Mouse (Mus musculus) macrophage (primary cell): ENCODE data around the gene Nkx6-1. TPM values are rescaled to one million over a fixed set of nuclear protein-coding genes. Genes with fewer than 3 reads are reported as not detected.

Experiments used
- H3K27ac ChIP-seq: fragments of 350-480 bp; formaldehyde crosslinking; 2 replicates; pipeline ENCODE4 v1.9.0; 2021
- H3K36me3 ChIP-seq: fragments of 350-480 bp; formaldehyde crosslinking; 2 replicates; pipeline ENCODE4 v1.9.0; 2021; ENCODE audit errors: inconsistent target
- H3K4me3 ChIP-seq: fragments of 350-480 bp; formaldehyde crosslinking; 2 replicates; pipeline ENCODE4 v1.9.0; 2021; ENCODE audit errors: inconsistent target
- H3K79me2 ChIP-seq: fragments of 350-480 bp; formaldehyde crosslinking; 2 replicates; pipeline ENCODE4 v1.9.0; 2021; ENCODE audit errors: inconsistent target
- WGBS: methylation state at CpG from one replicate; pipeline ENCODE4 v1.1.7; 2026; ENCODE audit warnings: inconsistent platforms; ENCODE audit not compliant: missing documents; 5-methylcytosine and 5-hydroxymethylcytosine counted together
- polyA plus RNA-seq: library from polyadenylated mRNA; stranded (reverse); fragments of 250-400 nt; gene quantifications from 3 replicates; pipeline ENCODE4 v1.2.4, GENCODE M21; 2018; ENCODE audit warnings: inconsistent platforms

The Nkx6-1 gene
- polyA plus RNA-seq, 1 experiment from 2014 or later = not detected

DNA sequence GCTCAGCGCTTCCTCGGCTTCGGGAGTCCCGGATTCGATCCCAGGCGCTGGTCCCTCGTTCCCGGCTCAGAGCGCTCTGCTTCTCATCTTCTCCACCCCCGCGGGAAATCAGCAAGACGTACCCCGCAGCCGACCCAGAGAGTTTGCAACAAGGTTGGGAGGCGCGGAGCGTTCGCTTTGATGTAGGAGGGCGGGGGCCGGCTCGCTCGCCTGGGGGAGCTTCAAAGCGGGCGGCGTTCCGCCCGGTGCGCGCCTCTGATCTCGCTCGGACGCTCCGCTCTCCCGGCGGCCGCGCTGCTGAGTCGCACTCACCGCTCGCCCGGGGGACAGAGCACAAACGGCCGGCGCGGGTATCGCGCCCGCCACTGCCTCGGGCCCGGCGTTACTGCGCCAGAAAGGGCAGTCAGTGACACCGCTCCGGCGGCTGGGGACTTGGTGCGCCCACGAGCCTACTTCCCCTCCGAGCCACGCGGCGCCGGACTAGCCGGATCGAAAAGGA lies 324 bp downstream of the Nkx6-1 start:
- WGBS = 2% methylated on average over 63 of the region's 64 CpGs
- Histone ChIP-seq H3K79me2 (no peaks in the 10 kb centered on the region), H3K4me3 (no peak overlapping the region), H3K36me3 (no peaks in the 10 kb centered on the region), H3K27ac (no peak overlapping the region)

DNA sequence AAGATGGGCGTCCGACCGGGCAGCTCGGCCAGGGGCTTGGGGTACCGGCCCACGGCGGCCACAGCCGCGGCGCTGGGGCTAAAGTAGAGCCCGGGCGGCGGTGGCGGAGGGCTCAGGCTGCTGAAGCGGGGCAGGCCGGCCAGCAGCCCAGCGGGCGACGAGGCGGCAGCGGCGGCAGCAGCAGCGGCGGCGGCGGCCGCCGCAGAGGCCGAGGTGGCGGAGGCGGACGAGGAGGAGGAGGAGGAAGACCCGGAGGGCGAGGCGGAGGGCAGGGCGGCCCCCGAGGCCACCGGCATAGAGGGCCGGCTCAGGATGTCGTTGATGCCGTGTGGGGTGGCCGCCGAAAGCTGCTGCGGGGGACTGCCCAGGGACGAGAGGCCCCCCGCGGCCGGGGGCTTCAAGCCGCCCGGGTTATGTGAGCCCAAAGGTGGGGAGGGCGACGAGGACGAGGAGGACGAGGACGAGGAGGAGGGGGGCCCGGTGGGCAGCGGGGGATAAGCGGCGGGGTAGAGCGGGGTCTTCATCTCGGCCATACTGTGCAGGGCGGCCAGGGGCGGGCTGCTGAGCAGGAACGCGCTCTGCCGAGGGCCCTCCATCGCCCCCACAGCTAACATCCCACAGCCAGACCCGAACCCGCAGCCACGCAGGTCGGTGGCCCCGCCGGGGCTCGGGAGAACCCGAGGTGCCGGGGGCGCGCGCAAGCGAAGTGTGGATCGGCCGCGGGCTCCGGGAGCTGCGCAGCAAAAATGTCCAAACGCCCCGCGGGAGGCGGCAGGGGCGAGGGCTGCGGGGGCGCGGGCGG lies 974 bp downstream of the Nkx6-1 start:
- no peak overlapping the region for H3K4me3 ChIP-seq
- 3% methylated on average over 93 of the region's 94 CpGs for WGBS
- H3K27ac ChIP-seq = no peak overlapping the region
- no peaks in the 10 kb centered on the region for H3K79me2 ChIP-seq
- H3K36me3 ChIP-seq = no peaks in the 10 kb centered on the region

DNA sequence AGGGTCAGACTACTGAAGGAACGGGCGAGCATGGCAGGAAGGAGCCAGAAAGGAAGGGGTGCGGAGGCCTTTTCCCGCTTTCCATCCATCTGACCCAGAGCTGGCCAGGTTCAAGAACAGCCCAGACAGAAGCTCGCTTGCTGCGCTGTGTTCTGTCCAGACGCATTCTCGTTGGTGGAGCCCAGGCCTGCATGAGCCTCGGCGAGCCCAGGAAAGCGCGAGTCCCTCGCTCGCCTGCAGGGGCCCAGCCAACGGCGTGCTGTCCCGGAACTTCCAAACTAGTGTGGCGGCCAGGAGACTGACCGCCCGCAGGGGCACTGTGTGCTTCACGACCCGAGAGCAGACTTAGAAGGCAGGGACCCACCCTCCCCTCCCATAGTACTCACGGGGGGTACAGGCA lies 1.6 kb downstream of the Nkx6-1 start:
- WGBS = 4% methylated on average over 23 of the region's 23 CpGs
- Histone ChIP-seq H3K27ac (no peak overlapping the region), H3K36me3 (no peaks in the 10 kb centered on the region), H3K79me2 (no peaks in the 10 kb centered on the region), H3K4me3 (no peak overlapping the region)

DNA sequence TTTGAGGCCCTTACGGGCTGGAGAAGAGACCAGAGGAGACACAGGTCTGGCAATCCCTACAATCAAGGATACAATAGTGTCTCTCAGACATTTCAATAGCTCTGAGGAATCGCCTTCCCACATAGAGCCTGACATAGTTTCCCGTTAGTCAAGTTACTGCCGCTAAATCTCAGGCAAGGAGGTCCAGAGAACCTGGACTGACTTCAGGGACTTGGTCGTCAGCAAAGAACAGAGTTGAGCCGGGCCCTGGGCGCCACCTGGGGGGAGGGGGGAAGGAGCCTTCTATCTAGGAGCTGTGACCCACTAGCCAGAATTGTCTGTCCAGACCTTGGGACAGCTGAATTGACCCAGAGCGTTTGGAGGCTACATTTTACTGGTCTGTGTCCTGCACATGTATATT lies 2.3 kb downstream of the Nkx6-1 start:
- H3K27ac ChIP-seq = no peak overlapping the region
- WGBS = 10% methylated on average over 8 of the region's 8 CpGs
- no peak overlapping the region for H3K4me3 ChIP-seq
- H3K36me3 ChIP-seq = no peaks in the 10 kb centered on the region
- H3K79me2 ChIP-seq = no peaks in the 10 kb centered on the region

DNA sequence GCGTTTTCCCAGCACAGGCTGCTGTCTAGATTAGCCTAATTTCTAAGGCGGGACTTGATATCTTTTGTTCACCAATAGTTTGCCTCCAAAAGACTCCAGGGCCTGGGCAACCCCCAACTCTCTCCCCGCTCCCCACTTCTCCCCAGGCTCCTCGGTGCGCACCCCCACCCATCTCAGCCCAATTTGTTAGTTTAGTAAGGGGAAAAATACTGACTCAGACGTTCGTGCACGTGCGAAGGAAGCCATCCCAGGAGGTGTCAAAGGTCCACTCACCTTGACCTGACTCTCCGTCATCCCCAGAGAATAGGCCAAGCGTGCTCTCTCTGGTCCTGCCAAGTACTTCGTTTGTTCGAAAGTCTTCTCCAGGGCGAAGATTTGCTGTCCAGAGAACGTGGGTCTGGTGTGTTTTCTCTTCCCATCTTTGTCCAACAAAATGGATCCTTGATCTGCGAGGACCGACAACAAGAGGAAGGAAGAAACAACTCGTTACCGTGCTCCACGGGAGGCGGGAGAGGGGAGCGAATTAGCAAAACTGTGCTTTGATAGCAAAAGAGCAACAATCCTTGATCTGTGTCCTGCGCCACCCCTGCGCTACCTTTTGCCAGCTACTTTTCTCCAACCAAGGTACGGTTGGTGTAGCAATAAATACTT lies 3.1 kb downstream of the Nkx6-1 start:
- 14% methylated on average over 25 of the region's 25 CpGs for WGBS
- Histone ChIP-seq H3K27ac (no peak overlapping the region), H3K4me3 (no peak overlapping the region), H3K79me2 (no peaks in the 10 kb centered on the region), H3K36me3 (no peaks in the 10 kb centered on the region)

DNA sequence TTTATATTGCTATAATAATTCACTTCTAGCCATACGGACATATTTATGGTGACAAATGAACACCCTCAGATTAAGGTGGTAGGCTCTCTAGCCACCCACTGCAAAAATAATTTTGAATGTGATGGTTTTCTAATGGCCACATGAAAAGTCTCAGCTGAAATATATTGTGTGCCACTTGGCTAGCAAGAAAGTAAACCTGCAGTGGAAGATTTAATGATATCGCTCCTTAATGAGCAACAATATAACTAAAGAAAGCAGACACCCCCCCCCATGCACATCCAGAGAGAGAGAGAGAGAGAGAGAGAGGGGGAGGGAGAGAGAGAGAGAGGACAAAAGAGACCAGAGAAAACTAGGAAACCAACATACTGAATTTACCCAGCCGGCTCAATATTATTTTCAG lies 4.1 kb downstream of the Nkx6-1 start:
- Histone ChIP-seq H3K27ac (no peak overlapping the region), H3K79me2 (no peaks in the 10 kb centered on the region), H3K36me3 (no peaks in the 10 kb centered on the region), H3K4me3 (no peak overlapping the region)
- 13% methylated on average over 3 of the region's 3 CpGs for WGBS

DNA sequence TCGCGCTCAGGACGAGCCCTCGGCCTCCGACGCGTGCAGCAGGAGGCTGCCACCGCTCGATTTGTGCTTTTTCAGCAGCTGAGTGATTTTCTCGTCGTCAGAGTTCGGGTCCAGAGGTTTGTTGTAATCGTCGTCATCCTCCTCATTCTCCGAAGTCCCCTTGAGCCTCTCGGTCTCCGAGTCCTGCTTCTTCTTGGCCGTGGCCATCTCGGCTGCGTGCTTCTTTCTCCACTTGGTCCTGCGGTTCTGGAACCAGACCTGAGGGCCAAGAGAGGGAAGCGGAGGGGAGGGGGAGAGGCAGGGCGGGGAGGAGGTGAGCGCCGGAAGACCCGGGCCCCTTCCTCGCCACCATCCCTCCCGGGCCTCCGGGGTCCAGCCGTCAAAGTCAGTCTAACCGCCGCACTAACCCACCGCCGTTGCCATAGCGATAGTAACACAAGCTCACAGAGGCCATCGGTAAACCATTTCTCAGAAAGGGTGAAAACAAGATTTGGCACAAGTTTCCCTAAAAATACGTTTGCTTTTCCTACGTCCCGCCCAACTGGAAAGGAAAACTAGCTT lies 5.3 kb downstream of the Nkx6-1 start:
- Histone ChIP-seq H3K27ac (no peak overlapping the region), H3K79me2 (no peaks in the 10 kb centered on the region), H3K36me3 (no peaks in the 10 kb centered on the region), H3K4me3 (no peak overlapping the region)
- WGBS = 2% methylated on average over 36 of the region's 39 CpGs

DNA sequence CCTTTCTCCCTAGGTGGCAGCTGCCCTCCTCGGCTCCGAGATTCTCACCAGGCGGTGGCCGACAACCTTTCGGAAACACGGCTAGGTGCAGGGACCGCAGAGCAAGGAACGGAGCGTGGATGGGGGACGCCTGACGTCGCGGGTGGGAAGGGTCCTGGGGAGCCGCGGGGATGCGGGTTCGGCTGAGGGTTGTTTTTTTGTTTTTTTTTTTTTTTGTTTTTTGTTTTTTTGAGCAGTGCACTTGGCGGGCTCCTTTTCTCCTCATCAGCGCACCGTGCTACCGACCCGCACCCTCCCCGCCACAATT lies 5.9 kb downstream of the Nkx6-1 start:
- WGBS = 11% methylated on average over 23 of the region's 23 CpGs
- Histone ChIP-seq H3K79me2 (no peaks in the 10 kb centered on the region), H3K27ac (no peak overlapping the region), H3K36me3 (no peaks in the 10 kb centered on the region), H3K4me3 (no peak overlapping the region)

DNA sequence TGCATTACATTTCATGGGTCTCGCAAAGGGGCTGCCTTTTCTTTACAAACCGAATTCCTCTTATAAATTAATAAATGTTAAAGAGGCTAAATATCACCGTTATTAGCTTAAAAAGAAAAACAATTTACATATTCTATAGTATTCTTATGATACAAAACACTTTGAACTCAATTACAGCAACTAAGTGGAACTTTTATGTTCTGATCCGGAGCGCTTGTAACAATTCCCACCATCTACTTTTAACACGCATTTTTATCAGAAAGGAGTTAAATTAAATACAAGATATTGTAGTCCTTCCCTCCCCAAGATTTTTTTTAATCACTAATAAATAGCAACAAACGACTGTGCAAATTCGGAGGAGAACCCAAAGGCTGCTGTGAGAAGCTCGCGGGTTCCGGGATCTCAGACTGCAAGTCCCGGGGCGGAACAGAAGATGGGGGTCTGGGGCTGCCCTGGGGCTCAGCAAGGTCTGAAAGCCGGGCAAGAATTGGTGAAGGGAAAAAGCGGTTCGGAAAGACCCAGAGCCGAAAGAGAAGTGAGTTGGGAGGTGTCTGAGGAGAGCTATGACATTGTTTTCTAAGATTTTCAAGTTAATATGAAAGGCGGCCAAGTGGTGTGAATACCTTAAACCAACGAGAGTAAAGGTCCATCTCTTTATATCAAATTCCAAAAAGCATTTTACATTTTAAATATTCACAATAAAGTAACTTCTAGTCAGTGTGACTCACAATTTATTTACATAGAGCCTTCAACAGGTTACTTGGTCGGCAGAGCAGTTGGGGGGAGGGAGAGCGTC lies 6.4 kb downstream of the Nkx6-1 start:
- no peaks in the 10 kb centered on the region for H3K79me2 ChIP-seq
- no peak overlapping the region for H3K27ac ChIP-seq
- no peaks in the 10 kb centered on the region for H3K36me3 ChIP-seq
- 10% methylated on average over 21 of the region's 21 CpGs for WGBS
- no peak overlapping the region for H3K4me3 ChIP-seq

DNA sequence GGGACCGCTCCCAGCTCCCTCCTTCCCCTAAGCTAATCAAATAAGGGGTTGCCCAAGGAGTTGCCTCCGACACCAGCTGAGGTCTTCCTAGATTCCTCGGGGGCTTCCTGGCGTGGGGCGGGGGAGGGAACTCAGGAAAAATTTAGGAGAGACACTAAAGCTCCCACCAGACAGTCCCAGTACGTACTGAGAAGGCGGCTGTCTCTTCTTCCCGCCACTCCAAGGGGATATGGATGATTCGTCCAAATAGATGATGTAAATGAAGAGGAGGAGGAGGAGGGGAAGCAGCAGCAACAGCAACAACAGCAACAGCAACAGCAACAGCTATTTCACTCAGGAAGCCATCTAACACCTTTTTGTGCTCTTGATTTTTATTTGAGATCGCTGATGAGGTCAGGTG lies 7.1 kb downstream of the Nkx6-1 start:
- Histone ChIP-seq H3K36me3 (no peaks in the 10 kb centered on the region), H3K79me2 (no peaks in the 10 kb centered on the region), H3K4me3 (no peak overlapping the region), H3K27ac (no peak overlapping the region)
- WGBS = 15% methylated on average over 10 of the region's 10 CpGs

DNA sequence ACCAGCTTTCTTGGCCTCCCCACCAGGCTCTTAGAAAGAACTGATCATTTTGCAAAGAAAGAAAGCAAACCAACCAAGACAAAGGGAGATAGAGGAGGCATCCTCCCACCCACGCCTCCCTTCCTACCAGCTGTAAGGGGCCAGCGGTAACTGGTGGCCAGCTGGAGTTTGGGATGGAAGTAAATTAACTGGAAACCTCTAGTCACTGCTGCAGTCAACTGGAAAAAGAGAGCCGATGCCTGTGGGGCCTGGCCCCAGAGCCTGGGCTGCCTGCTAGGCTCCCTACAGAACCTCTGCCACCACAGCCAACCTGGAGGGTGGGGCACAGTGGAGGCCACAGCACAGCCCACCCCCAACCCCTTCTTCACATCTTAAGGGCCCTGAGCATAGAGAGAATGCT lies 8.7 kb downstream of the Nkx6-1 start:
- Histone ChIP-seq H3K4me3 (no peak overlapping the region), H3K36me3 (no peaks in the 10 kb centered on the region), H3K27ac (no peak overlapping the region), H3K79me2 (no peaks in the 10 kb centered on the region)
- WGBS = 37% methylated on average over 3 of the region's 3 CpGs

DNA sequence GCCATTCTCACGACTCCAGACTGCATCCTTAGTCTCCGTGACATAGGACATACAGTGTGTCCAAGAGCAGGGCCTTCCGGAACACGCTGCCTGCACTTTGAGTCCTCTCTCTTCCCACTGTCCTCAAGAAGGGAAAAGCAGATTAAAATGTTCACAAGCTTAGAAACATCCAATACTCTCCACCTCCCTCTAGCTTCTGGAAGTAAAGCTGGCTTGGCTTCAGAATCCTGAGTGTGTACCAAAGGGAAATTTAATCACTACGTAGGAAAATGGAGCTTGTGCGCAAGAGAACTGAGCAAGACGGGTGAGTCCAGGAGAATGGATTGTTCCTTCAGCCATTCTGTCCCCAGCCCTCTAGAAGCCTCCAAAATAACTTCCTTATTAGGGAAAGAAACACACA lies 9.4 kb downstream of the Nkx6-1 start:
- Histone ChIP-seq H3K27ac (no peak overlapping the region), H3K36me3 (no peaks in the 10 kb centered on the region), H3K4me3 (no peak overlapping the region), H3K79me2 (no peaks in the 10 kb centered on the region)
- WGBS = 70% methylated on average over 7 of the region's 7 CpGs

DNA sequence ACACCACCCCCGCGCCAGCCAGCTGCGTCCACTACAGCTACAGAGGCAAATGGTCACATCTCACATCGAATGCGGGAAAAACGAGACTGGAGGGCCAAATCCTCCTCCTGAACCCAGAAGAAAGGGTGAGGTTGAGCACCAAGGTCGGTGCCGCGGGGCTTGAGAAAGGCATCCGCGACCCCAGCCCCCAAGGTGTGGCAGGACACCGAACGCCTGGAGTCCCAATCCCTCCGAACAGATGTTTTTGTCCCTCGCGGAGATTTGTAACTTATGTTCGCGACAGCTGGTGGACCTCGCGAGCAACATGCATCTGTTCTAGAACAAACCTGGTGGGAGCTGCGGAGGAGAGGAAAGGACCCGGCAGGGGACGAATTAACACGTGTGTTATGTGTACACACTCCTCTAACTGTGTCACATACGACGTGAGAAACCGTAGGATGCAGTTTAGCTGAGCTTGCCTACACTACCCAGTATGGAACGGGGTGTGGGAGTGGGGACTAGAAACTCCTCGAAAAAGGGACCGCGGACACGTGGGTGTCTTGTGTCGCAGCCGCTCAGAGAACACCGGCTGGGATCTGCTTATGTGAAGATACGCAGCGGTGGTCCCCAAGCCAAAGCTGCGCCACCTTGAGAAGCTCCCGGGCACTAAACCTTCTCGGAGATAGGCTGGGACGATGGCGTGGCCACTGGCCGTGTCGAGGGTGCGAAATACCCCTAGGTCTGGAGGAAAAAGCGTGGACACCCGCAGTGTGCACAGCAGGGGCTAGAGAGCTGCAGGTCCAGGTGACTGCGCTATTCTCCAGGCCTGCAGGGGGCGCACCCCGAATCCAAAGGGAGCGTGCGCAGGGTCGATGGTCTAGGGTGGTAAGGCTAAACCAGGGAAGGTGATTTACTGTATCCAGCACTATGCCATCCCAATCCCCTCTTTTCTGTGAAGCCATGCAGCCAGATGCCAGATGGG lies 16.8 kb downstream of the Nkx6-1 start:
- no peaks in the 10 kb centered on the region for H3K36me3 ChIP-seq
- H3K4me3 ChIP-seq = no peak overlapping the region
- H3K79me2 ChIP-seq = no peaks in the 10 kb centered on the region
- no peak overlapping the region for H3K27ac ChIP-seq
- 12% methylated on average over 47 of the region's 53 CpGs for WGBS
